Mouse (Mus musculus): ENCODE measurements at regions not wholly inside any gene's neighbourhood (a gene's known extent, or its start where the extent isn't known, plus 50 kb on each side); places are given as distances from the start of the nearest gene placed in this dataset.

- ATAC-seq (no peak), DNase-seq (ENCODE audit: low read depth, low spot score) (no peak)
- CTCF ChIA-PET, result no interaction called here
- POLR2A ChIA-PET, result interaction anchor here (0.5 to 0.6 kb wide), 2 partner anchors 27 to 77 kb away, joined by 3 read pairs; no protein-coding TSS in a partner anchor
- no peaks in the 10 kb centered on the region for H3K27me3 ChIP-seq
- no peak for TF ChIP-seq CTCF (IDR thresholded peaks at IDR 0.05)
- in situ Hi-C loops (cut with MboI; ENCODE audit: low pct_unique_long_range_greater_than_20kb), result no loop called here
Measured at GRCm38 (mm10) chr1:157012950-157013668, 73.7 kb upstream of the Ralgps2 start.

- ChIA-PET CTCF (interaction anchor here (1.6 kb wide), 1 partner anchor 24 kb away, joined by 5 read pairs; no protein-coding TSS in a partner anchor), POLR2A (interaction anchor here (0.7 kb wide), 1 partner anchor 18 kb away, joined by 6 read pairs; no protein-coding TSS in a partner anchor)
- no peak for TF ChIP-seq CTCF (IDR thresholded peaks at IDR 0.05)
- in situ Hi-C loops (cut with MboI; ENCODE audit: low pct_unique_long_range_greater_than_20kb), result no loop called here
- DNase-seq (ENCODE audit: low read depth, low spot score) (no peak), ATAC-seq (peak; percentile 73)
- H3K27me3 ChIP-seq, result no peaks in the 10 kb centered on the region
Measured at GRCm38 (mm10) chr1:157011226-157011625, 71.8 kb upstream of the Ralgps2 start.

- ATAC-seq (no peak), DNase-seq (ENCODE audit: low read depth, low spot score) (no peak)
- POLR2A ChIA-PET, result interaction anchor here (0.7 kb wide), 1 partner anchor 8 kb away, joined by 3 read pairs; no protein-coding TSS in a partner anchor
- in situ Hi-C loops (cut with MboI; ENCODE audit: low pct_unique_long_range_greater_than_20kb), result loop anchor here (5.0 kb wide), 1 partner anchor 1047 kb away; no protein-coding TSS in a partner anchor
- no peaks in the 10 kb centered on the region for H3K27me3 ChIP-seq
- no peak for TF ChIP-seq CTCF (IDR thresholded peaks at IDR 0.05)
- CTCF ChIA-PET, result interaction anchor here (1.2 kb wide), 1 partner anchor 29 kb away, joined by 3 read pairs; no protein-coding TSS in a partner anchor
Measured at GRCm38 (mm10) chr1:157009427-157009826, 70.0 kb upstream of the Ralgps2 start.

GRCm38 (mm10) chr1:157007891-157008730, 68.7 kb upstream of the Ralgps2 start:
- no peaks in the 10 kb centered on the region for H3K27me3 ChIP-seq
- ChIA-PET CTCF (interaction anchor here (1.2 to 1.6 kb wide), 3 partner anchors 12 to 27 kb away, joined by 3 to 4 read pairs (median 4); no protein-coding TSS in a partner anchor), POLR2A (no interaction called here)
- no peak for ATAC-seq
- in situ Hi-C loops (cut with MboI; ENCODE audit: low pct_unique_long_range_greater_than_20kb), result loop anchor here (5.0 kb wide), 1 partner anchor 1046 kb away; no protein-coding TSS in a partner anchor
- no peak for TF ChIP-seq CTCF (IDR thresholded peaks at IDR 0.05)
- DNase-seq (ENCODE audit: low read depth, low spot score), result no peak

- POLR2A ChIA-PET, result no interaction called here
- ATAC-seq, result no peak
- TF ChIP-seq CTCF (IDR thresholded peaks at IDR 0.05), result no peak
- CTCF ChIA-PET, result interaction anchor here (0.9 to 1.6 kb wide), 3 partner anchors 14 to 71 kb away, joined by 3 to 4 read pairs (median 3); no protein-coding TSS in a partner anchor
- no peak for DNase-seq (ENCODE audit: low read depth, low spot score)
- in situ Hi-C loops (cut with MboI; ENCODE audit: low pct_unique_long_range_greater_than_20kb), result loop anchor here (5.0 kb wide), 2 partner anchors 73 to 1042 kb away; no protein-coding TSS in a partner anchor
- H3K27me3 ChIP-seq, result no peaks in the 10 kb centered on the region
Measured at GRCm38 (mm10) chr1:157004312-157005074, 65.1 kb upstream of the Ralgps2 start.

- DNase-seq (ENCODE audit: low read depth, low spot score) (peak; percentile 51), ATAC-seq (peak; percentile 53)
- TF ChIP-seq CTCF (IDR thresholded peaks at IDR 0.05), result no peak
- POLR2A ChIA-PET, result no interaction called here
- CTCF ChIA-PET, result interaction anchor here (0.6 to 1.3 kb wide), 3 partner anchors 28 to 261 kb away, joined by 3 read pairs; no protein-coding TSS in a partner anchor
- in situ Hi-C loops (cut with MboI; ENCODE audit: low pct_unique_long_range_greater_than_20kb), result loop anchor here (5.0 kb wide), 1 partner anchor 74 kb away; no protein-coding TSS in a partner anchor
- H3K27me3 ChIP-seq, result no peaks in the 10 kb centered on the region
Measured at GRCm38 (mm10) chr1:157003034-157003433, 63.6 kb upstream of the Ralgps2 start.

GRCm38 (mm10) chr1:157002258-157002657, 62.8 kb upstream of the Ralgps2 start:
- POLR2A ChIA-PET, result no interaction called here
- CTCF ChIA-PET, result interaction anchor here (1.3 kb wide), 1 partner anchor 35 kb away, joined by 3 read pairs; no protein-coding TSS in a partner anchor
- DNase-seq (ENCODE audit: low read depth, low spot score) (no peak), ATAC-seq (no peak)
- no peaks in the 10 kb centered on the region for H3K27me3 ChIP-seq
- TF ChIP-seq CTCF (IDR thresholded peaks at IDR 0.05), result no peak
- in situ Hi-C loops (cut with MboI; ENCODE audit: low pct_unique_long_range_greater_than_20kb), result loop anchor here (5.0 kb wide), 1 partner anchor 75 kb away; no protein-coding TSS in a partner anchor

- DNase-seq (ENCODE audit: low read depth, low spot score), result peak; percentile 41
- ChIA-PET CTCF (interaction anchor here (1.0 kb wide), 1 partner anchor 75 kb away, joined by 3 read pairs; no protein-coding TSS in a partner anchor), POLR2A (interaction anchor here (0.6 to 0.9 kb wide), 2 partner anchors 8 to 98 kb away, joined by 3 read pairs; no protein-coding TSS in a partner anchor)
- ATAC-seq, result no peak
- no peak for TF ChIP-seq CTCF (IDR thresholded peaks at IDR 0.05)
- in situ Hi-C loops (cut with MboI; ENCODE audit: low pct_unique_long_range_greater_than_20kb), result loop anchor here (5.0 kb wide), 1 partner anchor 76 kb away; no protein-coding TSS in a partner anchor
- H3K27me3 ChIP-seq, result no peaks in the 10 kb centered on the region
Measured at GRCm38 (mm10) chr1:157001008-157001660, 61.7 kb upstream of the Ralgps2 start.

GRCm38 (mm10) chr1:156999947-157000346, 60.5 kb upstream of the Ralgps2 start:
- CTCF ChIA-PET, result no interaction called here
- ATAC-seq (no peak), DNase-seq (ENCODE audit: low read depth, low spot score) (no peak)
- H3K27me3 ChIP-seq, result no peaks in the 10 kb centered on the region
- in situ Hi-C loops (cut with MboI; ENCODE audit: low pct_unique_long_range_greater_than_20kb), result loop anchor here (5.0 kb wide), 2 partner anchors 58 to 77 kb away; no protein-coding TSS in a partner anchor
- TF ChIP-seq CTCF (IDR thresholded peaks at IDR 0.05), result no peak
- POLR2A ChIA-PET, result no interaction called here

All from Patski (cell line).